Mouse (Mus musculus) heart, embryonic 11.5 days (tissue): Measurements from ENCODE around the gene Dnah12. TPM values are rescaled to one million over a fixed set of nuclear protein-coding genes. Genes with fewer than 3 reads are reported as not detected.

Experiments used
- ATAC-seq: fragments of 200-750 bp; cut with Nextera tagmentation; replicated peaks from 2 replicates; pipeline ENCODE4 v1.8.0; 2017; ENCODE audit warnings: moderate library complexity; ENCODE audit not compliant: insufficient number of reproducible peaks, low FRiP score, low TSS enrichment
- H3K27ac ChIP-seq: fragments of 300-500 bp; sonication (generic); 2 replicates; pipeline ENCODE4 v1.5.1; 2014; ENCODE audit warnings: mild to moderate bottlenecking, low read depth, low read length
- H3K27me3 ChIP-seq: fragments of 300-500 bp; sonication (generic); 2 replicates; pipeline ENCODE4 v1.6.1; 2014; ENCODE audit warnings: mild to moderate bottlenecking, low read length, mixed read lengths; ENCODE audit not compliant: control insufficient read depth, insufficient read depth
- H3K36me3 ChIP-seq: fragments of 300-500 bp; sonication (generic); 2 replicates; pipeline ENCODE4 v1.6.1; 2014; ENCODE audit warnings: mild to moderate bottlenecking, low read length, moderate library complexity, mixed read lengths; ENCODE audit not compliant: control insufficient read depth, insufficient read depth
- H3K4me1 ChIP-seq: fragments of 300-500 bp; sonication (generic); 2 replicates; pipeline ENCODE4 v1.6.1; 2014; ENCODE audit warnings: low read length; ENCODE audit not compliant: control insufficient read depth, insufficient read depth
- H3K4me2 ChIP-seq: fragments of 300-500 bp; sonication (generic); 2 replicates; pipeline ENCODE4 v1.6.1; 2014; ENCODE audit warnings: mild to moderate bottlenecking, moderate library complexity
- H3K4me3 ChIP-seq: fragments of 300-500 bp; sonication (generic); 2 replicates; pipeline ENCODE4 v1.5.1; 2014; ENCODE audit warnings: low read depth, low read length
- H3K9ac ChIP-seq: fragments of 300-500 bp; sonication (generic); 2 replicates; pipeline ENCODE4 v1.6.1; 2014; ENCODE audit warnings: mild to moderate bottlenecking, low read depth, low read length, moderate library complexity
- H3K9me3 ChIP-seq: fragments of 300-500 bp; sonication (generic); replicated peaks from 2 replicates; pipeline ENCODE4 v1.6.1; 2016; ENCODE audit warnings: low read length; ENCODE audit not compliant: control insufficient read depth
- WGBS: fragments of 180-500 bp; shearing (Covaris S2); extraction: QIAGEN DNeasy Blood & Tissue Kit; methylation state at CpG from one replicate; pipeline ENCODE4 v1.1.7; 2014; ENCODE audit not compliant: insufficient replicate concordance; 5-methylcytosine and 5-hydroxymethylcytosine counted together
- polyA plus RNA-seq: library from polyadenylated mRNA; unstranded; fragments of >200 nt; fragmentation: Nextera tagmentation; extraction: Ambion mirVana; gene quantifications from 2 replicates; pipeline ENCODE4 v1.2.1, GENCODE M21; 2014

Dnah12 gene
- polyA plus RNA-seq, 1 experiment from 2014 or later: 0.03 TPM

GRCm38 (mm10) chr14:26868299-26868698 lies 175.2 kb downstream of the Dnah12 start:
- no peak for ATAC-seq
- Histone ChIP-seq H3K4me1 (no peaks in the 10 kb centered on the region), H3K27ac (no peak overlapping the region), H3K27me3 (no peaks in the 10 kb centered on the region), H3K36me3 (no peaks in the 10 kb centered on the region), H3K4me3 (no peak overlapping the region), H3K9me3 (no peaks in the 10 kb centered on the region), H3K4me2 (no peak overlapping the region), H3K9ac (no peak overlapping the region)
- 83% methylated on average over 5 of the region's 5 CpGs for WGBS

- Histone ChIP-seq H3K4me1 (no peaks in the 10 kb centered on the region), H3K9ac (no peak overlapping the region), H3K4me2 (no peak overlapping the region), H3K27me3 (no peaks in the 10 kb centered on the region), H3K27ac (no peak overlapping the region), H3K4me3 (no peak overlapping the region), H3K36me3 (no peaks in the 10 kb centered on the region), H3K9me3 (no peaks in the 10 kb centered on the region)
- no peak; the same call in 1 of the 2 replicates for ATAC-seq
- 68% methylated on average over 4 of the region's 4 CpGs for WGBS
Observed at GRCm38 (mm10) chr14:26878756-26879155, 185.7 kb downstream of the Dnah12 start.

GRCm38 (mm10) chr14:26879976-26880375 lies 186.9 kb downstream of the Dnah12 start:
- H3K9me3 ChIP-seq: no peaks in the 10 kb centered on the region
- ATAC-seq: no peak
- no peaks in the 10 kb centered on the region for H3K4me1 ChIP-seq
- H3K27me3 ChIP-seq: no peaks in the 10 kb centered on the region
- H3K27ac ChIP-seq: no peak overlapping the region
- no peak overlapping the region for H3K9ac ChIP-seq
- WGBS: 63% methylated on average over 2 of the region's 2 CpGs
- no peaks in the 10 kb centered on the region for H3K36me3 ChIP-seq
- no peak overlapping the region for H3K4me2 ChIP-seq
- H3K4me3 ChIP-seq: no peak overlapping the region

GRCm38 (mm10) chr14:26881700-26882099 lies 188.6 kb downstream of the Dnah12 start:
- no peaks in the 10 kb centered on the region for H3K4me1 ChIP-seq
- ATAC-seq: no peak
- no peaks in the 10 kb centered on the region for H3K27me3 ChIP-seq
- no peak overlapping the region for H3K4me3 ChIP-seq
- no peaks in the 10 kb centered on the region for H3K36me3 ChIP-seq
- 77% methylated on average over 5 of the region's 5 CpGs for WGBS
- H3K27ac ChIP-seq: no peak overlapping the region
- no peaks in the 10 kb centered on the region for H3K9me3 ChIP-seq
- no peak overlapping the region for H3K4me2 ChIP-seq
- H3K9ac ChIP-seq: no peak overlapping the region

DNA sequence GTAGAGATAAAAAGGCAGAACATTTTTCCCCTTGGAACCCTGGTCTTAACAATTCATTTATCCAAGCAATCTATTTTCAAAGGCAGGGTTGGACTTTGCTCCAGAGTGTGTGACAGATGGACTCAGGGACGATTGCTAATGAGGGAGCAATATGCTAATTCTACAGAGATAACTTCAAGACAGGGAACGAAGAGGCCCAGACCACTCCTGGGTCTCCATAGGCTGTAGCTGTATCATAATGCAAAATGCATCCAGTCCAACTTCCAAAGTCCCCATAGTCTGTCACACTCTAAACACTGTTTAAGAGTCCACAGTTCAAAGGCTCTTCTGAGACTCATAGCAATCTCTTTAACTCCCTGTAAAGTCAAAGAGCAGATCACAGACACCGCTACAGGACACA lies 194.2 kb downstream of the Dnah12 start:
- no peak overlapping the region for H3K9ac ChIP-seq
- H3K27me3 ChIP-seq: no peaks in the 10 kb centered on the region
- ATAC-seq: no peak
- no peaks in the 10 kb centered on the region for H3K36me3 ChIP-seq
- 70% methylated on average over 3 of the region's 3 CpGs for WGBS
- H3K4me2 ChIP-seq: no peak overlapping the region
- H3K27ac ChIP-seq: no peak overlapping the region
- no peaks in the 10 kb centered on the region for H3K4me1 ChIP-seq
- no peak overlapping the region for H3K4me3 ChIP-seq
- H3K9me3 ChIP-seq: no peaks in the 10 kb centered on the region

- Histone ChIP-seq H3K4me1 (no peaks in the 10 kb centered on the region), H3K4me2 (no peak overlapping the region), H3K36me3 (no peaks in the 10 kb centered on the region), H3K27ac (no peak overlapping the region), H3K27me3 (no peaks in the 10 kb centered on the region), H3K9me3 (no peaks in the 10 kb centered on the region), H3K4me3 (no peak overlapping the region), H3K9ac (no peak overlapping the region)
- 74% methylated on average over 3 of the region's 3 CpGs for WGBS
- ATAC-seq: no peak
Observed at GRCm38 (mm10) chr14:26890777-26891176, 197.7 kb downstream of the Dnah12 start.

GRCm38 (mm10) chr14:26894392-26894791 lies 201.3 kb downstream of the Dnah12 start, which contains the start of gene Asb14:
Gene Asb14 (plus strand): TSS chr14:26894557.
- H3K9ac ChIP-seq: no peak within 1 kb of the TSS
- ATAC-seq: no peak
- H3K4me2 ChIP-seq: no peak within 1 kb of the TSS
- H3K9me3 ChIP-seq: no peaks in the 10 kb centered on the region
- no peaks in the 10 kb centered on the region for H3K4me1 ChIP-seq
- no peak within 1 kb of the TSS for H3K27ac ChIP-seq
- no peaks in the 10 kb centered on the region for H3K36me3 ChIP-seq
- no peak within 1 kb of the TSS for H3K4me3 ChIP-seq
- H3K27me3 ChIP-seq: no peaks in the 10 kb centered on the region
- WGBS: 81% methylated on average over 4 of the region's 4 CpGs

DNA sequence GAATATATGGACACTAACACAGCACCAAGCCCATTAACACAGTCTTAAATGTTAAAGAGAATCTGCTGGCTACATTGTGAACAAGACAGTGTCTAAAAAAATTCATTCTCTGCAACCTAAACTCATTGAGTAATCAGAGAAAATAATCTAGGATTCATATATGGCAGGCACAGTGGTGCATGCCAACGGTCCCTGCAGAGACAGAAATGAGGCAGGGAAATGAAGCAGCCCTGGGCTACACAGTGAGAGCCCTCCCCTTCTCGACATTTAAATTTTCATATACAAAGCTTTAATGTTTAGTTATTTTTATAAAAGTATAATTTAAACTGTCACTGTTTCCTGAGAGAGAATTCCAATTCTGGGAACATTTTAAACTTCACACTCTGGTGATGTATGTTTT lies 206.4 kb downstream of the Dnah12 start:
- no peak overlapping the region for H3K27ac ChIP-seq
- H3K4me1 ChIP-seq: no peaks in the 10 kb centered on the region
- H3K9ac ChIP-seq: no peak overlapping the region
- H3K36me3 ChIP-seq: no peaks in the 10 kb centered on the region
- H3K4me2 ChIP-seq: no peak overlapping the region
- no peak for ATAC-seq
- no peaks in the 10 kb centered on the region for H3K27me3 ChIP-seq
- no peaks in the 10 kb centered on the region for H3K9me3 ChIP-seq
- 78% methylated on average over 2 of the region's 2 CpGs for WGBS
- no peak overlapping the region for H3K4me3 ChIP-seq

- no peaks in the 10 kb centered on the region for H3K36me3 ChIP-seq
- no peak for ATAC-seq
- 83% methylated on average over 12 of the region's 12 CpGs for WGBS
Observed at GRCm38 (mm10) chr14:26900893-26901292, 207.8 kb downstream of the Dnah12 start.

More at GRCm38 (mm10) chr14:26900893-26901292, 207.8 kb downstream of the Dnah12 start:
- Histone ChIP-seq H3K9ac (no peak overlapping the region), H3K27me3 (no peaks in the 10 kb centered on the region), H3K4me2 (no peak overlapping the region), H3K4me3 (no peak overlapping the region), H3K27ac (no peak overlapping the region), H3K9me3 (no peaks in the 10 kb centered on the region), H3K4me1 (no peaks in the 10 kb centered on the region)
